Mouse (Mus musculus) heart, adult 2 months (tissue): Measurements from ENCODE around the gene Adar. TPM values are rescaled to one million over a fixed set of nuclear protein-coding genes. Genes with fewer than 3 reads are reported as not detected.

Experiments used
- DNase-seq, 2 experiments: peaks; one replicate each; pipeline ENCODE4 v3.0.0; 2021
- H3K27ac ChIP-seq: fragments of 200-600 bp; 2 replicates; pipeline ENCODE4 v1.8.1; 2022
- H3K27me3 ChIP-seq: fragments of 200-500 bp; 2 replicates; pipeline ENCODE4 v1.6.1; 2012; ENCODE audit warnings: mild to moderate bottlenecking, low read length, inconsistent platforms, mixed read lengths; ENCODE audit not compliant: control insufficient read depth, insufficient read depth
- H3K36me3 ChIP-seq: fragments of 200-500 bp; 2 replicates; pipeline ENCODE4 v1.6.1; 2012; ENCODE audit warnings: low read length, inconsistent platforms; ENCODE audit not compliant: control insufficient read depth, insufficient read depth
- H3K4me1 ChIP-seq: fragments of 200-500 bp; 2 replicates; pipeline ENCODE4 v1.6.1; 2011; ENCODE audit warnings: low read length; ENCODE audit not compliant: control insufficient read depth, insufficient read depth
- H3K4me3 ChIP-seq: fragments of 200-600 bp; 2 replicates; pipeline ENCODE4 v1.8.1; 2022
- H3K79me2 ChIP-seq: fragments of 200-500 bp; replicated peaks from 2 replicates; pipeline ENCODE4 v1.6.1; 2012; ENCODE audit warnings: mild to moderate bottlenecking, inconsistent platforms, low read length, moderate library complexity, mixed read lengths; ENCODE audit not compliant: control insufficient read depth, insufficient read depth
- H3K9ac ChIP-seq: fragments of 200-500 bp; 2 replicates; pipeline ENCODE4 v1.6.1; 2012; ENCODE audit warnings: low read depth, mild to moderate bottlenecking, control low read depth, inconsistent platforms, low read length, mixed read lengths
- CTCF ChIP-seq: fragments of 200-600 bp; IDR thresholded peaks from 2 replicates; pipeline ENCODE4 v1.8.1; 2022; ENCODE audit warnings: antibody characterized with exemption, mild to moderate bottlenecking, moderate library complexity
- EP300 ChIP-seq: fragments of 200-500 bp; IDR thresholded peaks from 2 replicates; pipeline ENCODE4 v1.6.1; 2011; ENCODE audit warnings: low read depth, low read length, control low read depth; ENCODE audit not compliant: insufficient read depth
- POLR2A ChIP-seq: fragments of 200-500 bp; IDR thresholded peaks from 2 replicates; pipeline ENCODE4 v1.6.1; 2011; ENCODE audit warnings: mild to moderate bottlenecking, low read depth, low read length, control low read depth; ENCODE audit not compliant: insufficient read depth
- WGBS: fragments of 180-500 bp; shearing (Covaris S2); methylation state at CpG from one replicate; pipeline ENCODE4 v1.1.7; 2018; 5-methylcytosine and 5-hydroxymethylcytosine counted together
- intact Hi-C: fragments of 180-260 bp; cut with DNase I; formaldehyde crosslinking; loops from one replicate; pipeline ENCODE4 v1.15.1; 2025
- polyA plus RNA-seq: library from polyadenylated mRNA; depleted of rRNA; stranded (reverse); fragments of >200 nt; gene quantifications from 2 replicates; pipeline ENCODE4 v1.2.3, GENCODE M21; 2012; rRNA removed
- total RNA-seq, 2 experiments: library from RNA; stranded (reverse); gene quantifications; 2 replicates each; pipeline ENCODE4 v1.2.3; 2021

Gene Adar
- total and polyA plus RNA-seq, 3 experiments: 10.8 to 13.1 (median 12.8) TPM

DNA sequence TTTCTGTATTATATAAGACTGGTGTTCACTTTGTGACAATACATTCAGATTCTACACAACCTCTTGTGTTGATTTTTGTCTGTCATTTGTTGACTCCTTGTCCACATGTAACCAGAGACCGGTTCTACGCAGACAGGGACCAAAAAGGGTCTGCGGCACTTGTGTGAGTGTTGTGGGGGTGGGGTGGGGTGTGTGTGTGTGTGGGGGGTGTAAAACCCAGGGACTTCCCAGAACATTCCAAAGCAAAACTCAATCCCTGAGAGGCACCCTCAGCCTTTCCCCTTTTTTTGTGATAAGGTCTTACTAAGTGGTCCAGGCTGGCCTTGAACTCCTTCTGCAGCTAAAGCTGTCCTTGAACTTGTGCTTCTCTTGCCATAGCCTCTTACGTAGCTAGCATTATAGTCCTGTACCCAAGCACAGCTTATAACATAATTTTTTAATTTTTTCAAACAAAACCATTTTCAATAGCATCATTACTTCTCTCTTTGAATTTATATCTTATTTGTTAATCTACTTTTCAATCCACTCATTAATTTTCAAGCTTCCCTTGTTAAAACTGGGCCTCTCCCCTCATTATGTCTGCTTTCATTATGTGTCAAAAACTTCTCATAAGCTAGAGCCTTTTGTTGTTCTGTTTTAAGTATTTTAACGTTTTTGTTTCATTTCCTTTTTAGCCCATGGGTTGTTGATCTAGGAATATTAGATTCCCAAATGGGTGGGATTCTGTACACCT, 86.1 kb downstream of the Adar start:
- no peak for DNase-seq
- H3K36me3 ChIP-seq: no peaks in the 10 kb centered on the region
- no peak overlapping the region for H3K4me3 ChIP-seq
- no peaks in the 10 kb centered on the region for H3K27me3 ChIP-seq
- H3K9ac ChIP-seq: no peak overlapping the region
- intact Hi-C loops: no loop called here
- H3K27ac ChIP-seq: peak overlapping the region; percentile 15
- WGBS: 74% methylated on average over 5 of the region's 5 CpGs
- peaks cover 2% of the 10 kb centered on the region for H3K4me1 ChIP-seq
- H3K79me2 ChIP-seq: no peaks in the 10 kb centered on the region
- TF ChIP-seq POLR2A: no peak
- TF ChIP-seq EP300: no peak
- TF ChIP-seq CTCF: no peak

DNA sequence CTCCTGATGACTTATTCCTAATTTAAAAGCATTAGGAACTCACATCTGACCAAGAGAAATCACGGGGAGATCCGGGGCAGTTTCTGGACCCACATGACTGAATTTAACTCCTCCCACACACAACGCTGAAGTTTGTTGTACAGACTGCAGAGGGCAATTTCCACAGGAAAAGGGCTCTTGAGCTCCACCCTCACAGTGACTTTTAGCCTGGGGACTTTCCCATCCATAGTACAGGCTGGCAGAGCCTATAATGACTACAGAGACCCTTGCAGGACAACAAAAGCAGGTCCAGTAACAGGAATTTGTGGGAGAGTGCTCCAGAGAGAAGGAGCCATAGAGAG, 86.7 kb downstream of the Adar start:
- Histone ChIP-seq H3K27me3 (no peaks in the 10 kb centered on the region), H3K4me1 (peaks cover 2% of the 10 kb centered on the region), H3K4me3 (no peak overlapping the region), H3K79me2 (no peaks in the 10 kb centered on the region), H3K27ac (peak overlapping the region; percentile 15), H3K9ac (no peak overlapping the region), H3K36me3 (no peaks in the 10 kb centered on the region)
- peak in 1 of 2 experiments; percentile 39 for DNase-seq
- 15% methylated on average over 3 of the region's 3 CpGs for WGBS
- intact Hi-C loops: no loop called here
- TF ChIP-seq POLR2A: no peak
- no peak for TF ChIP-seq EP300
- TF ChIP-seq CTCF: peak; percentile 26; the same call in 1 of the 2 replicates

DNA sequence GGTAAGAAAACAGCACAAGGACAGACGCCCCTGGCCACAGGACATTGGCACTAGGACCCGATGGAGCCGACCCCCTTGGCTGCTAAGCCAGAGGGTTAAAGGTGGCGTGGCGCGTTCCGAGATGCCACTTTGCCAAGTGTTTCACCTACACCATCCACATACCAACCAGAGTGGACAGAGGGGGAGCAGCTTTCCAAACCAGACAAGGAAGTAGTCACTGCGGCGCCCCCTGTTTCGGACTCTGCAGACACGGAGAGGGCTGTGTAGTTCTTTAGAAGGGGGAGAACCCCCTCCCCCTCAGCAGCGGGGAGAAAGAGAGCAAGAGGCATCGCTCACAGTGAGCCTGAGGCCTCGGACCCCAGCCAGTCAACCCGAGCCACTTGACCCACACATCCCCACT, 88.1 kb downstream of the Adar start:
- TF ChIP-seq EP300: no peak
- TF ChIP-seq POLR2A: no peak
- no peak for TF ChIP-seq CTCF
- WGBS: 82% methylated on average over 15 of the region's 15 CpGs
- H3K27ac ChIP-seq: no peak overlapping the region

More for the DNA sequence above, 88.1 kb downstream of the Adar start:
- Histone ChIP-seq H3K79me2 (no peaks in the 10 kb centered on the region), H3K9ac (no peak overlapping the region), H3K27me3 (no peaks in the 10 kb centered on the region), H3K4me1 (peaks cover 2% of the 10 kb centered on the region), H3K36me3 (no peaks in the 10 kb centered on the region), H3K4me3 (no peak overlapping the region)
- intact Hi-C loops: no loop called here
- no peak for DNase-seq

Other genes with a start within 250 kb of the Adar start
- 1 to 10 TPM; 2.0 to 3.3 TPM for gene Kcnn3, start 194.9 kb upstream of the Adar start, total RNA-seq
- 0.84 and 2.0 TPM in 2 replicates for gene Kcnn3, start 194.9 kb upstream of the Adar start, polyA plus RNA-seq
- gene Chrnb2, start 49.6 kb downstream of the Adar start, total RNA-seq: under 1 TPM; 0.14 to 0.16 TPM
- 0.35 and 0.61 TPM in 2 replicates for gene Chrnb2, start 49.6 kb downstream of the Adar start, polyA plus RNA-seq
- 10 to 100 TPM; 24.0 to 25.5 TPM for gene Ube2q1, start 58.6 kb downstream of the Adar start, total RNA-seq
- 14.6 and 18.8 TPM in 2 replicates for gene Ube2q1, start 58.6 kb downstream of the Adar start, polyA plus RNA-seq
- 10 to 100 TPM; 12.3 to 13.3 TPM for gene She, start 116.3 kb downstream of the Adar start, total RNA-seq
- 3.4 and 7.7 TPM in 2 replicates for gene She, start 116.3 kb downstream of the Adar start, polyA plus RNA-seq
- gene Il6ra, start 198.2 kb downstream of the Adar start, total RNA-seq: 1 to 10 TPM; 4.3 to 4.8 TPM
- gene Il6ra, start 198.2 kb downstream of the Adar start, polyA plus RNA-seq: 2.5 and 2.8 TPM in 2 replicates
- 10 to 100 TPM; 15.7 to 18.0 TPM for gene Atp8b2, start 248.5 kb downstream of the Adar start, total RNA-seq
- gene Atp8b2, start 248.5 kb downstream of the Adar start, polyA plus RNA-seq: 27.3 and 50.1 TPM in 2 replicates